9 mouse cellular contexts compared by ENCODE assay signal in genomic region chr2:116020451-116020951, GRCm38 (mm10). TPM values are rescaled to one million over a fixed set of nuclear protein-coding genes. Genes with fewer than 3 reads are reported as not detected.
A peak's percentile ranks its signal among the peaks of the same experiment; 100 is the strongest.
DNase-seq lines count a peak whose midpoint lies in the region; ATAC-seq and TF ChIP-seq lines count a peak whose summit lies in the region.
"Had no signal": no experiment of that assay in that cellular context is flagged by ENCODE, and none has a peak within 500 bp of the region (broad histone marks: within the 10 kb centered on the region; RNA-seq: fewer than 3 reads in every experiment).

No protein-coding gene starts in this region.

- peaks cover 3% of the 10 kb centered on the region for H3K36me3 ChIP-seq in heart, embryonic 15.5 days
- H3K36me3 ChIP-seq in forebrain, embryonic 13.5 days (ENCODE audit: poor library complexity, severe bottlenecking) = peaks cover 16% of the 10 kb centered on the region
- no peaks in the 10 kb centered on the region for H3K36me3 ChIP-seq in limb, embryonic 14.5 days (ENCODE audit: control insufficient read depth, insufficient read depth, low read length)
- H3K36me3 ChIP-seq in neural tube, embryonic 15.5 days = no peaks in the 10 kb centered on the region

- no peaks in the 10 kb centered on the region for H3K27me3 ChIP-seq in heart, embryonic 15.5 days
- no peaks in the 10 kb centered on the region for H3K27me3 ChIP-seq in forebrain, embryonic 13.5 days
- H3K27me3 ChIP-seq in limb, embryonic 14.5 days (ENCODE audit: control insufficient read depth, insufficient read depth, low read length) = no peaks in the 10 kb centered on the region; the same call in 1 of the 2 replicates
- no peaks in the 10 kb centered on the region for H3K27me3 ChIP-seq in neural tube, embryonic 15.5 days (replicated peaks)

- H3K9me3 ChIP-seq in heart, embryonic 15.5 days (replicated peaks) = no peaks in the 10 kb centered on the region
- H3K9me3 ChIP-seq in forebrain, embryonic 13.5 days (replicated peaks) = no peaks in the 10 kb centered on the region
- no peaks in the 10 kb centered on the region for H3K9me3 ChIP-seq in limb, embryonic 14.5 days (ENCODE audit: control insufficient read depth, low read length)
- no peaks in the 10 kb centered on the region for H3K9me3 ChIP-seq in neural tube, embryonic 15.5 days (replicated peaks)

- H3K4me1 ChIP-seq in heart, embryonic 15.5 days (replicated peaks) = peaks cover 35% of the 10 kb centered on the region
- peaks cover 60% of the 10 kb centered on the region for H3K4me1 ChIP-seq in forebrain, embryonic 13.5 days
- peaks cover 20% of the 10 kb centered on the region for H3K4me1 ChIP-seq in limb, embryonic 14.5 days (ENCODE audit: control insufficient read depth, insufficient read depth, low read length)
- peaks cover 33% of the 10 kb centered on the region for H3K4me1 ChIP-seq in neural tube, embryonic 15.5 days

- TF ChIP-seq POLR2A in limb, embryonic 14.5 days (IDR thresholded peaks at IDR 0.05; ENCODE audit: borderline replicate concordance, extremely low read depth, insufficient read depth, insufficient read length) = no peak

- WGBS in heart, embryonic 15.5 days = 58% methylated on average over 5 of the region's 5 CpGs
- WGBS in forebrain, embryonic 13.5 days = 3% methylated on average over 5 of the region's 5 CpGs
- 18% methylated on average over 5 of the region's 5 CpGs for WGBS in limb, embryonic 14.5 days
- WGBS in neural tube, embryonic 15.5 days = 13% methylated on average over 5 of the region's 5 CpGs

- peak overlapping the region; percentile 43 for H3K27ac ChIP-seq in heart, embryonic 15.5 days
- peak overlapping the region; percentile 93 for H3K27ac ChIP-seq in forebrain, embryonic 13.5 days
- 0 out of 2 replicates have a peak overlapping the region, but pooled peaks have one; percentile 27 for H3K27ac ChIP-seq in limb, embryonic 14.5 days (replicated peaks; ENCODE audit: low read depth, low read length)
- peak overlapping the region; percentile 54 for H3K27ac ChIP-seq in neural tube, embryonic 15.5 days (replicated peaks)

- no peak overlapping the region for H3K9ac ChIP-seq in heart, embryonic 15.5 days
- H3K9ac ChIP-seq in forebrain, embryonic 13.5 days = peak overlapping the region; percentile 61
- H3K9ac ChIP-seq in limb, embryonic 14.5 days (ENCODE audit: low read depth, low read length, severe bottlenecking) = no peak overlapping the region
- H3K9ac ChIP-seq in neural tube, embryonic 15.5 days (replicated peaks) = 0 out of 2 replicates have a peak overlapping the region, but pooled peaks have one; percentile 20

- H3K4me2 ChIP-seq in heart, embryonic 15.5 days = peak overlapping the region; percentile 3; the same call in 1 of the 2 replicates
- peak overlapping the region; percentile 49 for H3K4me2 ChIP-seq in forebrain, embryonic 13.5 days
- peak overlapping the region; percentile 29 for H3K4me2 ChIP-seq in limb, embryonic 14.5 days (replicated peaks; ENCODE audit: low read depth, low read length, severe bottlenecking)
- peak overlapping the region; percentile 40 for H3K4me2 ChIP-seq in neural tube, embryonic 15.5 days

- no peak for ATAC-seq in heart, embryonic 15.5 days (replicated peaks; ENCODE audit: insufficient number of reproducible peaks, insufficient read depth, low FRiP score, low read depth)
- peak; percentile 46 for ATAC-seq in forebrain, embryonic 13.5 days
- ATAC-seq in limb, embryonic 14.5 days (ENCODE audit: low FRiP score, low read depth) = peak; percentile 19; the same call in 1 of the 2 replicates
- ATAC-seq in neural tube, embryonic 15.5 days (ENCODE audit: low FRiP score) = peak; percentile 37; the same call in 1 of the 2 replicates

- intact Hi-C loops in heart, postnatal 25 days (cut with DNase I) = no loop called here

- DNase-seq in heart, postnatal 25 days (ENCODE audit: low spot score) = no peak
- no peak for DNase-seq in limb, embryonic 14.5 days (ENCODE audit: low spot score)
- no peak for DNase-seq in cerebellum, adult 11 months
- DNase-seq in frontal cortex, postnatal 10 days (ENCODE audit: low spot score in 2 of 2) = no peak
- DNase-seq in cerebellum, postnatal 36 days = no peak
- DNase-seq: adrenal gland, postnatal 36 days had no signal

- H3K4me3 ChIP-seq in heart, embryonic 15.5 days = no peak overlapping the region
- H3K4me3 ChIP-seq in forebrain, embryonic 13.5 days = peak overlapping the region; percentile 13
- no peak overlapping the region for H3K4me3 ChIP-seq in limb, embryonic 14.5 days (replicated peaks; ENCODE audit: low read length)
- no peak overlapping the region for H3K4me3 ChIP-seq in neural tube, embryonic 15.5 days (replicated peaks)

RNA-seq across cellular contexts. Expression of gene Meis2, which starts 45.1 kb away (rescaled TPM):
- polyA plus RNA-seq in heart, embryonic 15.5 days (2015; fragmentation: Nextera tagmentation; extraction: Ambion mirVana) = 24.0 and 25.7 TPM in 2 replicates
- 10 to 100 TPM; 22.3 to 23.0 TPM for total RNA-seq in heart, postnatal 25 days (2021)
- polyA plus RNA-seq in forebrain, embryonic 13.5 days (2015; fragmentation: Nextera tagmentation; extraction: Ambion mirVana) = 128 and 130 TPM in 2 replicates
- 16.2 and 26.2 TPM in 2 replicates for polyA plus RNA-seq in limb, embryonic 14.5 days (2012; rRNA removed)
- polyA plus RNA-seq in limb, embryonic 14.5 days (2014; fragmentation: Nextera tagmentation; extraction: Ambion mirVana) = 17.3 and 17.9 TPM in 2 replicates
- polyA plus RNA-seq in neural tube, embryonic 15.5 days (2015; fragmentation: Nextera tagmentation; extraction: Ambion mirVana) = 74.4 and 95.5 TPM in 2 replicates

Comparison
In these comparisons a context has a peak if more than half of its experiments do, and no peak if none do; other contexts are left out.
1. H3K27ac ChIP-seq: peak in every context shown above with its lines; median percentile 93 in forebrain, embryonic 13.5 days; 54 in neural tube, embryonic 15.5 days; 43 in heart, embryonic 15.5 days; 27 in limb, embryonic 14.5 days.
2. H3K9ac ChIP-seq: peak in forebrain, embryonic 13.5 days (single experiment) and neural tube, embryonic 15.5 days (single experiment); none in heart, embryonic 15.5 days (single experiment) and limb, embryonic 14.5 days (single experiment).
3. Peak in every context shown above with its lines, with median percentiles within 50 percentile points of each other: H3K4me2 ChIP-seq.